Mouse (Mus musculus): ENCODE measurements at regions not wholly inside any gene's neighbourhood (a gene's known extent, or its start where the extent isn't known, plus 50 kb on each side); places are given as distances from the start of the nearest gene placed in this dataset.

- H3K9me3 ChIP-seq (replicated peaks; ENCODE audit: control insufficient read depth, insufficient read depth, low read length, poor library complexity, severe bottlenecking) = no peaks in the 10 kb centered on the region
- no peak overlapping the region for H3K4me3 ChIP-seq (ENCODE audit: low read depth, low read length)
- H3K4me1 ChIP-seq (ENCODE audit: control insufficient read depth, insufficient read depth, low read length) = no peaks in the 10 kb centered on the region
- H3K9ac ChIP-seq (ENCODE audit: low read depth, poor library complexity, severe bottlenecking) = no peak overlapping the region
- TF ChIP-seq POLR2A (IDR thresholded peaks at IDR 0.05; ENCODE audit: insufficient read depth, low read length) (no peak), EP300 (IDR thresholded peaks at IDR 0.05; ENCODE audit: insufficient read depth, low read depth, low read length) (no peak), CTCF (IDR thresholded peaks at IDR 0.05; ENCODE audit: low read depth, low read length) (no peak)
- no peak overlapping the region for H3K27ac ChIP-seq (ENCODE audit: insufficient read depth, low read length)
- H3K36me3 ChIP-seq (ENCODE audit: control insufficient read depth, insufficient read depth, low read length, poor library complexity, severe bottlenecking) = no peaks in the 10 kb centered on the region
- no peaks in the 10 kb centered on the region for H3K27me3 ChIP-seq (ENCODE audit: control insufficient read depth, insufficient read depth, low read length, poor library complexity, severe bottlenecking)
Observed at GRCm38 (mm10) chr10:96778220-96778619, 161.4 kb downstream of the Btg1 start.

GRCm38 (mm10) chr10:96783966-96784365 lies 167.2 kb downstream of the Btg1 start:
- TF ChIP-seq POLR2A (IDR thresholded peaks at IDR 0.05; ENCODE audit: insufficient read depth, low read length) = no peak
- TF ChIP-seq CTCF (IDR thresholded peaks at IDR 0.05; ENCODE audit: low read depth, low read length) = no peak
- no peak for TF ChIP-seq EP300 (IDR thresholded peaks at IDR 0.05; ENCODE audit: insufficient read depth, low read depth, low read length)
- no peaks in the 10 kb centered on the region for H3K9me3 ChIP-seq (replicated peaks; ENCODE audit: control insufficient read depth, insufficient read depth, low read length, poor library complexity, severe bottlenecking)
- H3K4me1 ChIP-seq (ENCODE audit: control insufficient read depth, insufficient read depth, low read length) = no peaks in the 10 kb centered on the region
- H3K9ac ChIP-seq (ENCODE audit: low read depth, poor library complexity, severe bottlenecking) = no peak overlapping the region
- H3K27ac ChIP-seq (ENCODE audit: insufficient read depth, low read length) = no peak overlapping the region
- no peaks in the 10 kb centered on the region for H3K36me3 ChIP-seq (ENCODE audit: control insufficient read depth, insufficient read depth, low read length, poor library complexity, severe bottlenecking)
- H3K27me3 ChIP-seq (ENCODE audit: control insufficient read depth, insufficient read depth, low read length, poor library complexity, severe bottlenecking) = no peaks in the 10 kb centered on the region
- H3K4me3 ChIP-seq (ENCODE audit: low read depth, low read length) = no peak overlapping the region

- TF ChIP-seq CTCF (IDR thresholded peaks at IDR 0.05; ENCODE audit: low read depth, low read length) (no peak), EP300 (IDR thresholded peaks at IDR 0.05; ENCODE audit: insufficient read depth, low read depth, low read length) (no peak), POLR2A (IDR thresholded peaks at IDR 0.05; ENCODE audit: insufficient read depth, low read length) (no peak)
- Histone ChIP-seq H3K27ac (ENCODE audit: insufficient read depth, low read length) (no peak overlapping the region), H3K27me3 (ENCODE audit: control insufficient read depth, insufficient read depth, low read length, poor library complexity, severe bottlenecking) (no peaks in the 10 kb centered on the region)
Observed at GRCm38 (mm10) chr10:96786903-96787571, 170.2 kb downstream of the Btg1 start.

GRCm38 (mm10) chr10:96787572-96787946 lies 170.8 kb downstream of the Btg1 start:
- TF ChIP-seq POLR2A (IDR thresholded peaks at IDR 0.05; ENCODE audit: insufficient read depth, low read length) (no peak), EP300 (IDR thresholded peaks at IDR 0.05; ENCODE audit: insufficient read depth, low read depth, low read length) (no peak), CTCF (IDR thresholded peaks at IDR 0.05; ENCODE audit: low read depth, low read length) (no peak)
- H3K27me3 ChIP-seq (ENCODE audit: control insufficient read depth, insufficient read depth, low read length, poor library complexity, severe bottlenecking) = no peaks in the 10 kb centered on the region
- H3K4me1 ChIP-seq (ENCODE audit: control insufficient read depth, insufficient read depth, low read length) = no peaks in the 10 kb centered on the region
- no peak overlapping the region for H3K4me3 ChIP-seq (ENCODE audit: low read depth, low read length)
- no peaks in the 10 kb centered on the region for H3K9me3 ChIP-seq (replicated peaks; ENCODE audit: control insufficient read depth, insufficient read depth, low read length, poor library complexity, severe bottlenecking)
- H3K36me3 ChIP-seq (ENCODE audit: control insufficient read depth, insufficient read depth, low read length, poor library complexity, severe bottlenecking) = no peaks in the 10 kb centered on the region
- H3K27ac ChIP-seq (ENCODE audit: insufficient read depth, low read length) = no peak overlapping the region
- H3K9ac ChIP-seq (ENCODE audit: low read depth, poor library complexity, severe bottlenecking) = no peak overlapping the region

More at GRCm38 (mm10) chr10:96786903-96787571, 170.2 kb downstream of the Btg1 start:
- no peaks in the 10 kb centered on the region for H3K4me1 ChIP-seq (ENCODE audit: control insufficient read depth, insufficient read depth, low read length)
- no peak overlapping the region for H3K9ac ChIP-seq (ENCODE audit: low read depth, poor library complexity, severe bottlenecking)
- no peaks in the 10 kb centered on the region for H3K36me3 ChIP-seq (ENCODE audit: control insufficient read depth, insufficient read depth, low read length, poor library complexity, severe bottlenecking)
- no peaks in the 10 kb centered on the region for H3K9me3 ChIP-seq (replicated peaks; ENCODE audit: control insufficient read depth, insufficient read depth, low read length, poor library complexity, severe bottlenecking)
- no peak overlapping the region for H3K4me3 ChIP-seq (ENCODE audit: low read depth, low read length)

GRCm38 (mm10) chr10:96788352-96789016 lies 171.7 kb downstream of the Btg1 start:
- no peak for TF ChIP-seq CTCF (IDR thresholded peaks at IDR 0.05; ENCODE audit: low read depth, low read length)
- TF ChIP-seq POLR2A (IDR thresholded peaks at IDR 0.05; ENCODE audit: insufficient read depth, low read length) = no peak
- no peak for TF ChIP-seq EP300 (IDR thresholded peaks at IDR 0.05; ENCODE audit: insufficient read depth, low read depth, low read length)
- H3K4me1 ChIP-seq (ENCODE audit: control insufficient read depth, insufficient read depth, low read length) = no peaks in the 10 kb centered on the region
- no peak overlapping the region for H3K4me3 ChIP-seq (ENCODE audit: low read depth, low read length)
- no peaks in the 10 kb centered on the region for H3K36me3 ChIP-seq (ENCODE audit: control insufficient read depth, insufficient read depth, low read length, poor library complexity, severe bottlenecking)
- no peaks in the 10 kb centered on the region for H3K9me3 ChIP-seq (replicated peaks; ENCODE audit: control insufficient read depth, insufficient read depth, low read length, poor library complexity, severe bottlenecking)
- no peaks in the 10 kb centered on the region for H3K27me3 ChIP-seq (ENCODE audit: control insufficient read depth, insufficient read depth, low read length, poor library complexity, severe bottlenecking)
- H3K9ac ChIP-seq (ENCODE audit: low read depth, poor library complexity, severe bottlenecking) = no peak overlapping the region
- no peak overlapping the region for H3K27ac ChIP-seq (ENCODE audit: insufficient read depth, low read length)

- Histone ChIP-seq H3K9me3 (replicated peaks; ENCODE audit: control insufficient read depth, insufficient read depth, low read length, poor library complexity, severe bottlenecking) (no peaks in the 10 kb centered on the region), H3K4me3 (ENCODE audit: low read depth, low read length) (no peak overlapping the region), H3K9ac (ENCODE audit: low read depth, poor library complexity, severe bottlenecking) (no peak overlapping the region), H3K27ac (ENCODE audit: insufficient read depth, low read length) (no peak overlapping the region), H3K27me3 (ENCODE audit: control insufficient read depth, insufficient read depth, low read length, poor library complexity, severe bottlenecking) (no peaks in the 10 kb centered on the region), H3K4me1 (ENCODE audit: control insufficient read depth, insufficient read depth, low read length) (no peaks in the 10 kb centered on the region), H3K36me3 (ENCODE audit: control insufficient read depth, insufficient read depth, low read length, poor library complexity, severe bottlenecking) (no peaks in the 10 kb centered on the region)
- TF ChIP-seq CTCF (IDR thresholded peaks at IDR 0.05; ENCODE audit: low read depth, low read length) = no peak
- no peak for TF ChIP-seq POLR2A (IDR thresholded peaks at IDR 0.05; ENCODE audit: insufficient read depth, low read length)
Observed at GRCm38 (mm10) chr10:96797116-96797515, 180.3 kb downstream of the Btg1 start.
